Mouse (Mus musculus) lung, embryonic 16.5 days (tissue): ENCODE data around the gene Cst6. TPM values are rescaled to one million over a fixed set of nuclear protein-coding genes. Genes with fewer than 3 reads are reported as not detected.

Experiments used
- ATAC-seq: fragments of 200-750 bp; cut with Nextera tagmentation; 2 replicates; pipeline ENCODE4 v1.8.0; 2017; ENCODE audit warnings: low read depth, mild to moderate bottlenecking, moderate library complexity
- H3K27ac ChIP-seq: fragments of 300-500 bp; sonication (generic); 2 replicates; pipeline ENCODE4 v1.5.1; 2014; ENCODE audit warnings: mild to moderate bottlenecking, control low read depth, low read length
- H3K27me3 ChIP-seq: fragments of 300-500 bp; sonication (generic); 2 replicates; pipeline ENCODE4 v1.6.1; 2014; ENCODE audit warnings: low read depth, low read length, mixed read lengths; ENCODE audit not compliant: control insufficient read depth, insufficient read depth
- H3K36me3 ChIP-seq: fragments of 300-500 bp; sonication (generic); 2 replicates; pipeline ENCODE4 v1.6.1; 2014; ENCODE audit warnings: low read length; ENCODE audit not compliant: control insufficient read depth, insufficient read depth
- H3K4me1 ChIP-seq: fragments of 300-500 bp; sonication (generic); replicated peaks from 2 replicates; pipeline ENCODE4 v1.6.1; 2014; ENCODE audit warnings: low read length, mixed read lengths; ENCODE audit not compliant: control insufficient read depth, insufficient read depth
- H3K4me2 ChIP-seq: fragments of 300-500 bp; sonication (generic); 2 replicates; pipeline ENCODE4 v1.6.1; 2014; ENCODE audit warnings: low read depth, low read length, control low read depth
- H3K4me3 ChIP-seq: fragments of 300-500 bp; sonication (generic); 2 replicates; pipeline ENCODE4 v1.5.1; 2014; ENCODE audit warnings: mild to moderate bottlenecking, low read length, control low read depth
- H3K9ac ChIP-seq: fragments of 300-500 bp; sonication (generic); 2 replicates; pipeline ENCODE4 v1.6.1; 2014; ENCODE audit warnings: low read length, control low read depth
- H3K9me3 ChIP-seq: fragments of 300-500 bp; sonication (generic); 2 replicates; pipeline ENCODE4 v1.6.1; 2016; ENCODE audit warnings: low read length; ENCODE audit not compliant: control insufficient read depth
- WGBS: fragments of 180-500 bp; shearing (Covaris S2); extraction: QIAGEN DNeasy Blood & Tissue Kit; methylation state at CpG from one replicate; pipeline ENCODE4 v1.1.7; 2014; 5-methylcytosine and 5-hydroxymethylcytosine counted together
- polyA plus RNA-seq: library from polyadenylated mRNA; unstranded; fragments of >200 nt; fragmentation: Nextera tagmentation; extraction: Ambion mirVana; gene quantifications from 2 replicates; pipeline ENCODE4 v1.2.1, GENCODE M21; 2015

Gene Cst6
- polyA plus RNA-seq, 1 experiment from 2014 or later = 0.67 TPM

- Histone ChIP-seq H3K36me3 (peaks cover 54% of the 10 kb centered on the region), H3K27me3 (no peaks in the 10 kb centered on the region), H3K4me2 (no peak overlapping the region), H3K9me3 (no peaks in the 10 kb centered on the region), H3K4me3 (no peak overlapping the region), H3K9ac (no peak overlapping the region), H3K4me1 (peaks cover 9% of the 10 kb centered on the region), H3K27ac (no peak overlapping the region)
- ATAC-seq = no peak
- 89% methylated on average over 12 of the region's 12 CpGs for WGBS
Observed at GRCm38 (mm10) chr19:5383326-5383725, 34.0 kb upstream of the Cst6 start.

- WGBS = 86% methylated on average over 1 of the region's 1 CpGs
- no peak overlapping the region for H3K4me2 ChIP-seq
- no peak overlapping the region for H3K4me3 ChIP-seq
- no peaks in the 10 kb centered on the region for H3K9me3 ChIP-seq
- H3K4me1 ChIP-seq = no peaks in the 10 kb centered on the region
- no peaks in the 10 kb centered on the region for H3K27me3 ChIP-seq
- H3K36me3 ChIP-seq = peaks cover 46% of the 10 kb centered on the region
- no peak for ATAC-seq
- H3K9ac ChIP-seq = no peak overlapping the region
- no peak overlapping the region for H3K27ac ChIP-seq
Observed at GRCm38 (mm10) chr19:5377446-5377845, 28.1 kb upstream of the Cst6 start.

- ATAC-seq = no peak
- Histone ChIP-seq H3K4me2 (no peak overlapping the region), H3K27me3 (no peaks in the 10 kb centered on the region), H3K4me3 (no peak overlapping the region), H3K36me3 (peaks cover 44% of the 10 kb centered on the region), H3K27ac (no peak overlapping the region), H3K4me1 (no peaks in the 10 kb centered on the region), H3K9ac (no peak overlapping the region), H3K9me3 (no peaks in the 10 kb centered on the region)
- 68% methylated on average over 4 of the region's 4 CpGs for WGBS
Observed at GRCm38 (mm10) chr19:5374748-5375147, 25.4 kb upstream of the Cst6 start.

GRCm38 (mm10) chr19:5374177-5374576, 24.8 kb upstream of the Cst6 start:
- Histone ChIP-seq H3K27me3 (no peaks in the 10 kb centered on the region), H3K4me2 (no peak overlapping the region), H3K9ac (no peak overlapping the region), H3K27ac (no peak overlapping the region), H3K4me3 (no peak overlapping the region), H3K9me3 (no peaks in the 10 kb centered on the region), H3K36me3 (peaks cover 43% of the 10 kb centered on the region), H3K4me1 (no peaks in the 10 kb centered on the region)
- WGBS = 77% methylated on average over 4 of the region's 4 CpGs
- ATAC-seq = no peak

GRCm38 (mm10) chr19:5372724-5373123, 23.4 kb upstream of the Cst6 start:
- H3K4me3 ChIP-seq = no peak overlapping the region
- H3K36me3 ChIP-seq = peaks cover 38% of the 10 kb centered on the region
- H3K4me2 ChIP-seq = no peak overlapping the region
- H3K27ac ChIP-seq = no peak overlapping the region
- 95% methylated on average over 7 of the region's 7 CpGs for WGBS
- no peaks in the 10 kb centered on the region for H3K9me3 ChIP-seq
- peaks cover 5% of the 10 kb centered on the region for H3K4me1 ChIP-seq
- H3K27me3 ChIP-seq = no peaks in the 10 kb centered on the region
- H3K9ac ChIP-seq = no peak overlapping the region
- no peak for ATAC-seq

- no peak overlapping the region for H3K27ac ChIP-seq
- H3K36me3 ChIP-seq = peaks cover 38% of the 10 kb centered on the region
- peaks cover 8% of the 10 kb centered on the region for H3K4me1 ChIP-seq
- no peak for ATAC-seq
- no peak overlapping the region for H3K4me2 ChIP-seq
- H3K27me3 ChIP-seq = no peaks in the 10 kb centered on the region
- 82% methylated on average over 3 of the region's 3 CpGs for WGBS
- no peaks in the 10 kb centered on the region for H3K9me3 ChIP-seq
- H3K9ac ChIP-seq = no peak overlapping the region
- no peak overlapping the region for H3K4me3 ChIP-seq
Observed at GRCm38 (mm10) chr19:5370932-5371331, 21.6 kb upstream of the Cst6 start.

GRCm38 (mm10) chr19:5367455-5367854, 18.1 kb upstream of the Cst6 start:
- H3K27ac ChIP-seq = peak overlapping the region; percentile 97
- no peaks in the 10 kb centered on the region for H3K27me3 ChIP-seq
- H3K4me2 ChIP-seq = peak overlapping the region; percentile 87
- H3K4me3 ChIP-seq = peak overlapping the region; percentile 92
- H3K9me3 ChIP-seq = no peaks in the 10 kb centered on the region
- peaks cover 14% of the 10 kb centered on the region for H3K4me1 ChIP-seq
- peak overlapping the region; percentile 92 for H3K9ac ChIP-seq
- ATAC-seq = no peak
- peaks cover 44% of the 10 kb centered on the region for H3K36me3 ChIP-seq
- 9% methylated on average over 11 of the region's 11 CpGs for WGBS

- 0% methylated on average over 33 of the region's 33 CpGs for WGBS
- peaks cover 14% of the 10 kb centered on the region for H3K4me1 ChIP-seq
- no peak for ATAC-seq
Observed at GRCm38 (mm10) chr19:5367053-5367359, 17.6 kb upstream of the Cst6 start, which contains the start of gene Banf1. TSS of gene Banf1 (minus strand) at chr19:5367168.

GRCm38 (mm10) chr19:5366175-5367052, 17.0 kb upstream of the Cst6 start, which contains the start of gene Eif1ad:
TSS of gene Eif1ad (plus strand) at chr19:5366741.
- Histone ChIP-seq H3K36me3 (peaks cover 35% of the 10 kb centered on the region), H3K4me1 (peaks cover 14% of the 10 kb centered on the region), H3K27me3 (no peaks in the 10 kb centered on the region), H3K4me2 (peak within 1 kb of the TSS; percentile 87), H3K27ac (peak within 1 kb of the TSS; percentile 97), H3K4me3 (peak within 1 kb of the TSS; percentile 92), H3K9me3 (no peaks in the 10 kb centered on the region), H3K9ac (peak within 1 kb of the TSS; percentile 92)
- peak; percentile 97 for ATAC-seq
- under 1% methylated on average over 71 of the region's 92 CpGs for WGBS

More at GRCm38 (mm10) chr19:5367053-5367359, 17.6 kb upstream of the Cst6 start, which contains the start of gene Banf1:
- Histone ChIP-seq H3K4me2 (peak within 1 kb of the TSS; percentile 87), H3K27me3 (no peaks in the 10 kb centered on the region), H3K9me3 (no peaks in the 10 kb centered on the region), H3K4me3 (peak within 1 kb of the TSS; percentile 92), H3K36me3 (peaks cover 40% of the 10 kb centered on the region), H3K9ac (peak within 1 kb of the TSS; percentile 92), H3K27ac (peak within 1 kb of the TSS; percentile 97)
